Mouse (Mus musculus) neural tube, embryonic 14.5 days (tissue): ENCODE results near the gene Prkcq. TPM values are rescaled to one million over a fixed set of nuclear protein-coding genes. Genes with fewer than 3 reads are reported as not detected.

Experiments
- ATAC-seq: fragments of 200-750 bp; cut with Nextera tagmentation; 2 replicates; pipeline ENCODE4 v1.8.0; 2017; ENCODE audit warnings: low read depth, mild to moderate bottlenecking, moderate TSS enrichment, moderate library complexity
- H3K27ac ChIP-seq: fragments of 300-500 bp; sonication (generic); 2 replicates; pipeline ENCODE4 v1.5.1; 2014; ENCODE audit warnings: low read depth, mild to moderate bottlenecking, control low read depth, low read length, moderate library complexity, mixed read lengths
- H3K27me3 ChIP-seq: fragments of 300-500 bp; sonication (generic); 2 replicates; pipeline ENCODE4 v1.6.1; 2014; ENCODE audit warnings: low read length; ENCODE audit not compliant: control insufficient read depth, insufficient read depth
- H3K36me3 ChIP-seq: fragments of 300-500 bp; sonication (generic); 2 replicates; pipeline ENCODE4 v1.6.1; 2014; ENCODE audit warnings: low read length, mixed read lengths; ENCODE audit not compliant: control insufficient read depth, insufficient read depth
- H3K4me1 ChIP-seq: fragments of 300-500 bp; sonication (generic); 2 replicates; pipeline ENCODE4 v1.6.1; 2014; ENCODE audit warnings: low read length; ENCODE audit not compliant: control insufficient read depth, insufficient read depth
- H3K4me2 ChIP-seq: fragments of 300-500 bp; sonication (generic); 2 replicates; pipeline ENCODE4 v1.6.1; 2014; ENCODE audit warnings: mild to moderate bottlenecking, low read depth, low read length, control low read depth
- H3K4me3 ChIP-seq: fragments of 300-500 bp; sonication (generic); 2 replicates; pipeline ENCODE4 v1.5.1; 2014; ENCODE audit warnings: low read depth, low read length, control low read depth, mixed read lengths
- H3K9ac ChIP-seq: fragments of 300-500 bp; sonication (generic); replicated peaks from 2 replicates; pipeline ENCODE4 v1.6.1; 2014; ENCODE audit warnings: low read depth, mild to moderate bottlenecking, control low read depth, low read length, mixed read lengths
- H3K9me3 ChIP-seq: fragments of 300-500 bp; sonication (generic); 2 replicates; pipeline ENCODE4 v1.6.1; 2016; ENCODE audit warnings: low read length; ENCODE audit not compliant: control insufficient read depth
- WGBS: fragments of 180-500 bp; shearing (Covaris S2); extraction: QIAGEN DNeasy Blood & Tissue Kit; methylation state at CpG from one replicate; pipeline ENCODE4 v1.1.7; 2014; 5-methylcytosine and 5-hydroxymethylcytosine counted together
- polyA plus RNA-seq: library from polyadenylated mRNA; unstranded; fragments of >200 nt; fragmentation: Nextera tagmentation; extraction: Ambion mirVana; gene quantifications from 2 replicates; pipeline ENCODE4 v1.2.1, GENCODE M21; 2014

Prkcq gene
- 37.1 and 39.0 TPM in 2 replicates for polyA plus RNA-seq

GRCm38 (mm10) chr2:11171754-11172501 is at the start of gene Prkcq:
Gene Prkcq, plus strand, starts transcription at chr2:11172108.
- H3K27ac ChIP-seq, result peak within 1 kb of the TSS; percentile 58; the same call in 1 of the 2 replicates

GRCm38 (mm10) chr2:11130881-11131280 is 41.0 kb upstream of the Prkcq start:
- no peaks in the 10 kb centered on the region for H3K36me3 ChIP-seq
- no peak for ATAC-seq
- H3K4me3 ChIP-seq, result no peak overlapping the region
- no peak overlapping the region for H3K27ac ChIP-seq
- H3K9me3 ChIP-seq, result no peaks in the 10 kb centered on the region
- H3K4me2 ChIP-seq, result no peak overlapping the region
- no peaks in the 10 kb centered on the region for H3K27me3 ChIP-seq
- H3K4me1 ChIP-seq, result no peaks in the 10 kb centered on the region
- H3K9ac ChIP-seq, result no peak overlapping the region
- 88% methylated on average over 12 of the region's 12 CpGs for WGBS

More at GRCm38 (mm10) chr2:11171754-11172501, at the start of gene Prkcq:
- peak within 1 kb of the TSS; percentile 58 for H3K4me3 ChIP-seq
- no peaks in the 10 kb centered on the region for H3K36me3 ChIP-seq
- H3K9ac ChIP-seq, result peak within 1 kb of the TSS; percentile 50
- H3K9me3 ChIP-seq, result no peaks in the 10 kb centered on the region
- ATAC-seq, result peak; percentile 90
- no peaks in the 10 kb centered on the region for H3K27me3 ChIP-seq
- H3K4me1 ChIP-seq, result no peaks in the 10 kb centered on the region
- WGBS, result 2% methylated on average over 51 of the region's 51 CpGs
- peak within 1 kb of the TSS; percentile 87 for H3K4me2 ChIP-seq

GRCm38 (mm10) chr2:11135718-11136117 is 36.2 kb upstream of the Prkcq start:
- 72% methylated on average over 6 of the region's 6 CpGs for WGBS
- H3K36me3 ChIP-seq, result no peaks in the 10 kb centered on the region
- no peak overlapping the region for H3K4me3 ChIP-seq
- 0 out of 2 replicates have a peak, but pooled peaks cover 2% of the 10 kb centered on the region for H3K9me3 ChIP-seq
- H3K4me2 ChIP-seq, result no peak overlapping the region
- H3K27ac ChIP-seq, result no peak overlapping the region
- no peaks in the 10 kb centered on the region for H3K27me3 ChIP-seq
- no peak overlapping the region for H3K9ac ChIP-seq
- no peaks in the 10 kb centered on the region for H3K4me1 ChIP-seq
- ATAC-seq, result no peak

- no peaks in the 10 kb centered on the region for H3K36me3 ChIP-seq
- no peak for ATAC-seq
- no peak overlapping the region for H3K4me2 ChIP-seq
- no peak overlapping the region for H3K4me3 ChIP-seq
- H3K9me3 ChIP-seq, result 0 out of 2 replicates have a peak, but pooled peaks cover 2% of the 10 kb centered on the region
- 92% methylated on average over 6 of the region's 6 CpGs for WGBS
- no peak overlapping the region for H3K9ac ChIP-seq
- H3K27me3 ChIP-seq, result no peaks in the 10 kb centered on the region
- no peak overlapping the region for H3K27ac ChIP-seq
- no peaks in the 10 kb centered on the region for H3K4me1 ChIP-seq
Measured at GRCm38 (mm10) chr2:11138076-11138475, 33.8 kb upstream of the Prkcq start.

GRCm38 (mm10) chr2:11139518-11140152 is 32.3 kb upstream of the Prkcq start:
- no peak for ATAC-seq
- WGBS, result 77% methylated on average over 1 of the region's 1 CpGs

GRCm38 (mm10) chr2:11140385-11140784 is 31.5 kb upstream of the Prkcq start:
- H3K4me3 ChIP-seq, result no peak overlapping the region
- H3K36me3 ChIP-seq, result no peaks in the 10 kb centered on the region
- 86% methylated on average over 3 of the region's 3 CpGs for WGBS
- H3K4me2 ChIP-seq, result no peak overlapping the region
- ATAC-seq, result no peak
- H3K4me1 ChIP-seq, result no peaks in the 10 kb centered on the region
- 0 out of 2 replicates have a peak, but pooled peaks cover 2% of the 10 kb centered on the region for H3K9me3 ChIP-seq
- H3K9ac ChIP-seq, result no peak overlapping the region
- no peaks in the 10 kb centered on the region for H3K27me3 ChIP-seq
- no peak overlapping the region for H3K27ac ChIP-seq

More at GRCm38 (mm10) chr2:11139518-11140152, 32.3 kb upstream of the Prkcq start:
- Histone ChIP-seq H3K27ac (no peak overlapping the region), H3K4me1 (no peaks in the 10 kb centered on the region), H3K4me3 (no peak overlapping the region), H3K9ac (no peak overlapping the region), H3K4me2 (no peak overlapping the region), H3K9me3 (0 out of 2 replicates have a peak, but pooled peaks cover 2% of the 10 kb centered on the region), H3K36me3 (no peaks in the 10 kb centered on the region), H3K27me3 (no peaks in the 10 kb centered on the region)

GRCm38 (mm10) chr2:11149091-11149490 is 22.8 kb upstream of the Prkcq start:
- no peak overlapping the region for H3K9ac ChIP-seq
- WGBS, result 91% methylated on average over 4 of the region's 4 CpGs
- no peaks in the 10 kb centered on the region for H3K4me1 ChIP-seq
- no peak overlapping the region for H3K27ac ChIP-seq
- no peaks in the 10 kb centered on the region for H3K27me3 ChIP-seq
- H3K9me3 ChIP-seq, result no peaks in the 10 kb centered on the region
- no peaks in the 10 kb centered on the region for H3K36me3 ChIP-seq
- no peak overlapping the region for H3K4me3 ChIP-seq
- H3K4me2 ChIP-seq, result no peak overlapping the region
- no peak for ATAC-seq

GRCm38 (mm10) chr2:11150975-11151374 is 20.9 kb upstream of the Prkcq start:
- Histone ChIP-seq H3K4me3 (no peak overlapping the region), H3K4me1 (no peaks in the 10 kb centered on the region), H3K36me3 (no peaks in the 10 kb centered on the region), H3K9ac (no peak overlapping the region), H3K27me3 (no peaks in the 10 kb centered on the region), H3K9me3 (no peaks in the 10 kb centered on the region), H3K27ac (no peak overlapping the region), H3K4me2 (no peak overlapping the region)
- 81% methylated on average over 7 of the region's 7 CpGs for WGBS
- ATAC-seq, result no peak
